Mouse (Mus musculus) B cell, adult 62 days (primary cell): Measurements from ENCODE around the gene Eif4g1. TPM values are rescaled to one million over a fixed set of nuclear protein-coding genes. Genes with fewer than 3 reads are reported as not detected.

Experiments used
- total RNA-seq: library from RNA; stranded (reverse); gene quantifications from 4 replicates; pipeline ENCODE4 v1.2.4, GENCODE M21; 2023

Eif4g1 gene
- 317 to 345 TPM (median 335 TPM) in 4 replicates for total RNA-seq

GRCm38 (mm10) chr16:20668013-20668412 is at the start of gene Eif4g1:
Gene Eif4g1 (plus strand): TSS chr16:20668313.

DNA sequence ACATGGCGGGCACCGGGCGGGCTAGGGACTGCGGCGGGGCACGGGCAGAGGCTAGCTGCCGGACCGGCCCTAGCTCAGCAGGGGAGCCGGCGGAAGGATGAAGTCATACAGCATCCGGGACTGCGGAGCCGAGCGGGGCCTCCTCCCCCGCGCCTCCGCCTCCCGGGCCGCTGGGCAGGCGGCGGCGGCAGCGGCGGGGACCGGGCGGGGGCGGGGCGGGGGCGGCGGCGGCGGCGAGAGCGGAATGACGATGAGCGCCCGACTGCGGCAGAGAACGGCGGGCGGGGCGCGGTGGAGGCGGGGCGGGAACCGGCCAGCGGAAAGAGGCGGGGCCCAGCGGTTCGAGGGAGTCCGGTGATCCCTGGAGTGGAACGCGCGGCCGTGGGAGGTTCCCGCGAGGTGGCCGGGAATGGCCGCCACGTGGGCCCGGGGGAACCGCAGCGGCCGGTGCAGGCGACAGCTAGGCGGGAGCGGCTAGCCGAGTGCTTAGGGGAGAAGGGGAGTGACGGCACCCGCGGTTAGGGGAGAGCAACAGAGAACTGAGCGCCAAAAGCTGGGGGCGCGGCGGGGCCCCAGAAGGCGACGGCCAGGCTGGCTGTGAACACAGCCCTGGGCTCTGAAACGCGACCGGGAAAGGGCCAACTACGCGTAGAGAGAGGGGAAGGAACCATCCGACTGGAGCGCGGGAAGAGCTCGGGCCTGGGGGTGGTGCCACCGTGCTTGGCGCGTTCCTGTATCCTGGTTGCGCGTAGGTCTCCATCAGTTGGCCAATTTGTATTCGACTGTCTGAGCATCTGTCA is 46.7 kb upstream of the Eif4g1 start, which contains the start of gene Camk2n2:
TSS of gene Camk2n2 (minus strand) at position 97 of the 800 bp plus-strand sequence.

GRCm38 (mm10) chr16:20629731-20630634 is 38.1 kb upstream of the Eif4g1 start, which contains the start of gene Ece2:
Gene Ece2 (plus strand): TSS chr16:20629828.

DNA sequence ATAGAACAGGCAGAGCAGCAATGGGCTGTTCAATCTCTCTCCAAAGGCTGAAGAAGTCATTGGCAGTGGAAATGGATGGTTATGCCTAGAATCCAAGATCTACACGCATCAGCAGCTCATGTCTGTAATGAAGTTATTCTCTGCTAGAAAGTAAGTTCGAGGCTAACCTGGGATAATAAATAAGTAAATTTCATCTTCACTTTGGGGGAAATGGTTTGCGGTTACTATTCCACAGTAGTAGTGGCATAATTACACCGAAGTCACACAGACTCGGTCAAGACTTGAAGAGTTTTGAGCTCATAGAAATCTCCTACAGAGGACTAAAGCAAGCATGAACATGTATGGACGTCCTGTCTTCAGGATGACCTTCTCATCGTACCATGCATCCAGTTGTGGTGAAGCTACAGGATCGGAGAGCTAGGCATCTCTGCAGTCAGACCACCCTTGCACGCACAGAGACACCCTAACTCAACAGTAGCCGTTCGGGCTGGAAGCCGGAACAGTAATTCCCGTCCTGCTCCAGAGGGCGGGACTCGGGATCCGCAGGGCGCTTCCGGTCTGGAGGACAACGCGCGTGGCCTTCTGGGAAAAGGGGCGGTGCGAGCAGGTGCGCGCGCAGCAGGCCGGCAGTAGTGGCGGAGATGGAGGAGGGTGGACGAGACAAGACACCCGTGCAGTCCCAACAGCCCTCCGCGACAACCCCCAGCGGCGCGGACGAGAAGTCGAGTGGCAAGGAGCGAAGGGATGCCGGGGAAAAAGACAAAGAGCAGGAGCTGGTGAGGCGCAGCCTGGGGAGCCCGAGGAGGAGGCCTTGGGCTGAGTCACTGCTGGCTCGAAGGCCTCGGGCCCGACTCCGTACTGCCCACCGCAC is 16.8 kb upstream of the Eif4g1 start, which contains the start of gene Psmd2:
TSS of gene Psmd2 (plus strand) at position 577 of the 871 bp plus-strand sequence.

DNA sequence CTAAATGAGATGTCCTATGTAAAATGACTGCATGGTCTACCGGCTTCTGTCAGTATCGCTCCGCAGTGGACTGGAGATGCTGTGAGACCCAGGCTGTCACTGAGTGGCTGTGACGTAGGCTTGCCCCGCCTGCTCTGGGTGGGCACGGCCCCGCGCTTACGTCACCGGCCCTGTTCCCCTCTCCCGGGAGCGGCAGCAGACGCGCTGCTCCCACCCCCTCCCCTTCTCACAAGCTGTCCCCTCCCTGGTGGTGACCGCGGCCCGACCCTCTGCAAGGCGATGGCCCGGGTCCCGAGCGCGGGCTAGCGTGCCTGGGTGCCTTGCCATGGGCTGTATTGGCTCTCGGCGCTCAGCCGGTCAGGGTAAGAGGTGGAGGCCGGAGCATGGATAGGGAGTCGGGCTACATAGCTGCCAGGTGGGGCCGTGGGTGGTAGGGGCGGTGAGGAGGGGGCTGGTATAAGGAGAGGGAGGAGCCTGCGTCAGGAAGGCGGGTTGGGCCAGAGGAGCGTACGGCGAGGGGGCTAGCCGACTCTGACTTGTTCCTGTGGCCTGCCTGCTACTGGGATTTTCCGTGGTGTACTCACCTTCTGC is 25.1 kb downstream of the Eif4g1 start, which contains the start of gene Fam131a:
TSS of gene Fam131a (plus strand) at position 131 of the 591 bp plus-strand sequence.

DNA sequence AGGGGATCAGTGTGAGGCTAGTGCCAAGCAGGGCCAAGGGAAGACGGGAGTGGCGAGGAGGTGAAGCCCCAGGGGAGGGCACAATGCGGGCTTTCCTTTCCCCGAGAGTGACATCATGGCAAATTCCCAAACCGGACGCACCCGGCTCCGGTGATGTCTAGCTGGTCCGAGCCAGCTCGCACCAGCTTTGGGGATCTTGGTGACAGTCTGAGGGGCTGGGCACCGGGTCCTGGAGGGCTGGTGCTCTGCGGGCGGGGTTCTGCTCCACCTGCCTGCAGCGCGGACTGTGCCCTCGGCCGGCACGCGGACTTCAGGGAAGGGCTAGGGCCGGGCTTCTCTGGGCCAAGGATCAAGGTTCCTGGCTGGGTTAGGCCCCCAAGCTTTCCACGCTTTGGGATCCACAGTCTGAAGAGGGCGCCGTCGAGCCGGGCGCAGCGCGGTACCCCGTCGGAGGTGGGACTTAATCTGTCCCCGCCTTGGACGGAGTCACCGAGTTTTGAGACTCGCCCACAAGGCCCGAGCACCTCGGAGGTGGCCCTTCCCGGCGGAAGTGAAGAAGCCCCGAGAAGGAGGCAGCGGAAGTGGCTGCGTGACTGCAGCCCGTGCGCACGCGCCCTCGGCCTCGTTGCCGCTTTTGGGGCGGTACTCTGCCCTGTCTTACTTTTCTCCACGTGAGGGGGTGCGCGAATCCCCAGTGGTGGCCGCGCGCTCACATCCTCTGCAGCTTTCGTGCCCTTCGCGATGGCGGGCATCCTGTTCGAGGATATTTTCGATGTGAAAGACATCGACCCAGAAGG is 49.3 kb downstream of the Eif4g1 start, which contains the start of the genes Polr2h and Clcn2:
TSS of gene Polr2h (plus strand) at position 485 of the 797 bp plus-strand sequence.
TSS of gene Clcn2 (minus strand) at position 566 of the 797 bp plus-strand sequence.

GRCm38 (mm10) chr16:20732925-20733730 is 65.0 kb downstream of the Eif4g1 start, which contains the start of gene Chrd:
Gene Chrd (plus strand): TSS chr16:20733127.

DNA sequence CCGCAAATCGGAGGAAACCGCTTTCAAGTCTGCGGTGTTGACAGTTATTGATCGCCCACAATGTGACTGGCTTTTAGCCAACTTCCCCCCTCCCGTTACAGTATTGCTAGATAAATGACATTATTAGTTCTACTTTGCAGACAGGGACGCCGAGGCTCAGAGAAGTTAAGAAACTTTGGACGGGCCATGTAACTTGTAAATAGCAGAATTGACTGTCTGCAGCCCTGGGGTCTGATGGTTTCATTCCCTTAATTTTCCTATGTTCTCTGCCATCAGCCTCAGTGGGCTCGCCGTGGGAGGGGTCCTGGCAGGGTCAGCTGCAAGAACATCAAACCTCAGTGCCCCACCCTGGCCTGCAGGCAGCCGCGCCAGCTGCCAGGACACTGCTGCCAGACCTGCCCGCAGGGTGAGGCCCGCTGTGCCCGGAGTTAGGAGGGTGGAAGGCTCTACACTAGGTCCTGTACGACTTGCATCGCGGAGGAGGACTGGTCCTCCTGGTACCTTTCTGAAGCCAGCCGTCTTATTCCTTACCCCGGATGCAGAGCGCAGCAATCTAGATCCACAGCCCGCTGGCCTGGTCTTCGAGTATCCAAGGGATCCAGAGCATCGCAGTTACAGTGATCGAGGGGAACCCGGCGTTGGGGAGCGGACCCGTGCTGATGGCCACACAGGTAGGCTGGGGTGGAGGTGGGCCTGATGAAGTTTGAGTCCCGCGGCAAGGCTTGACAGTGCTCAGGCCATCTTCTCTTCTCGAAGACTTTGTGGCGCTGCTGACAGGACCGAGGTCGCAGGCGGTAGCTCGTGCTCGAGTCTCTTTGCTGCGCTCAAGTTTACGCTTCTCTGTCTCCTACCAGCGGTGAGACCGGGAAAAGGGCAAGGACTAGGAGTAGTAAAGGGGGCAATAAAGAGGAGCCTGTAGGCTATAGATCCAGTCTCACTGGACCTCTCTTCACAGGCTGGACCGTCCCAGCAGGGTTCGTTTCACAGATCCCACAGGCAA is 65.9 kb downstream of the Eif4g1 start, which contains the start of gene Thpo:
TSS of gene Thpo (minus strand) at position 781 of the 1,000 bp plus-strand sequence.

Other genes starting within 250 kb of the Eif4g1 start
- gene Abcc5, start 241.9 kb upstream of the Eif4g1 start, total RNA-seq = 23.8 to 28.1 TPM (median 25.8 TPM) in 4 replicates
- 42.8 to 52.1 TPM (median 47.2 TPM) in 4 replicates for gene Eif2b5, start 169.5 kb upstream of the Eif4g1 start, total RNA-seq
- 41.5 to 43.6 TPM (median 42.6 TPM) in 4 replicates for gene Dvl3, start 151.3 kb upstream of the Eif4g1 start, total RNA-seq
- 160 to 184 TPM (median 175 TPM) in 4 replicates for gene Ap2m1, start 132.8 kb upstream of the Eif4g1 start, total RNA-seq
- gene Abcf3, start 119.7 kb upstream of the Eif4g1 start, total RNA-seq = 90.6 to 104 TPM (median 98.3 TPM) in 4 replicates
- 0.49 to 0.88 TPM in 2 of 4 replicates, not detected in the others for gene Vwa5b2, start 78.8 kb upstream of the Eif4g1 start, total RNA-seq
- 3.9 to 5.7 TPM (median 4.5 TPM) in 4 replicates for gene Eef1akmt4, start 56.7 kb upstream of the Eif4g1 start, total RNA-seq
- gene Gm49333, start 56.7 kb upstream of the Eif4g1 start, total RNA-seq = not detected in 4 replicates
- gene Alg3, start 56.6 kb upstream of the Eif4g1 start, total RNA-seq = 9.5 to 14.5 TPM (median 12.0 TPM) in 4 replicates
- gene Camk2n2, start 47.0 kb upstream of the Eif4g1 start, total RNA-seq = not detected in 4 replicates
- gene Ece2, start 38.5 kb upstream of the Eif4g1 start, total RNA-seq = 0.76 TPM in 1 of 4 replicates, not detected in the others
- gene Psmd2, start 16.7 kb upstream of the Eif4g1 start, total RNA-seq = 103 to 114 TPM (median 106 TPM) in 4 replicates
- gene Fam131a, start 24.9 kb downstream of the Eif4g1 start, total RNA-seq = 0.41 to 0.91 TPM (median 0.43 TPM) in 3 of 4 replicates, not detected in the other
- gene Polr2h, start 49.4 kb downstream of the Eif4g1 start, total RNA-seq = 17.3 to 22.7 TPM (median 19.5 TPM) in 4 replicates
- gene Clcn2, start 49.4 kb downstream of the Eif4g1 start, total RNA-seq = 2.5 to 4.1 TPM (median 3.2 TPM) in 4 replicates
- gene Chrd, start 64.8 kb downstream of the Eif4g1 start, total RNA-seq = not detected in 4 replicates
- gene Thpo, start 66.2 kb downstream of the Eif4g1 start, total RNA-seq = not detected in 4 replicates